Mouse (Mus musculus): ENCODE data around the gene Ptprz1.

Ptprz1 gene

DNA sequence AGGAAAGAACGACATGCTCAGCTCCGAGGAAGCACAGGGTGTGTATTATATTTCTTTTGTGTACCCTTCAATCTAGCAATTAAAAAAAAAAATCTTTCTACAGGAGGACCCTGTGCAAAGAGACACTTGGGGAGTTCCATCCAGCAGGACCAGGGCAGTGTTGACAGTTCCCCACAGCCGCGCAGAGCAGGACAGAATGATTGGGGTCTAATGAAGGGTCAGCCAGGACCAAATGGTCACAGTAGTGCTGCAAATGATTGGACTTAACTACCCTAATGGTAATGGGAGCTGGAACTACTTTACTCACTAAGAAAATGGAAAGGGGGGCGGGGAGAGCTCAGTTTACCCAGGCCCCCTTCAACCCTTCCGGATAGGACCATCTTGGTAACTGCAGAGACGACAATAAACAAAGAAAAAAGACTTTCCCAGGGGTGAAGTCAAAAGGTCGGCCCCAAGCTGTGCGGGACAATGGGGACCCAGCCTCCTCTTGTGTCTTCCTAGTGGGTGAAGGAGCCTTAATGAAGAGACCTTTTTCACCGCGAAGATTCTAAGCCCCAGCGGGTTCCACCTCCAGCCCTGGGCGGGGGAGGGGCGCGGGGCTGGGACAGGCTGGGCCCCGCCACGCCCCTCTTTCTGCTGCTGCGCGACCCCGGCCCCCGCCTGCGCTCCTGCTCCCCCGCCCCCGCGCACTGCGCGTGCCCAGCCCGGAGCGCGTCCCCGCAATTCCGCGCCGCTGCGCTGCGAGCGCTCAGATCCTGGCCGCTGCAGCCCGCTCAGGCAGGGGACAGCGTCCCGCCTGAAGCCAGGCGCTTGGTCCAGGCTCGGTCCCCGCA is at the start of gene Ptprz1:
Gene Ptprz1 (plus strand): TSS at position 722 of the 833 bp plus-strand sequence.
- DNase-seq: peak; percentile 87

DNA sequence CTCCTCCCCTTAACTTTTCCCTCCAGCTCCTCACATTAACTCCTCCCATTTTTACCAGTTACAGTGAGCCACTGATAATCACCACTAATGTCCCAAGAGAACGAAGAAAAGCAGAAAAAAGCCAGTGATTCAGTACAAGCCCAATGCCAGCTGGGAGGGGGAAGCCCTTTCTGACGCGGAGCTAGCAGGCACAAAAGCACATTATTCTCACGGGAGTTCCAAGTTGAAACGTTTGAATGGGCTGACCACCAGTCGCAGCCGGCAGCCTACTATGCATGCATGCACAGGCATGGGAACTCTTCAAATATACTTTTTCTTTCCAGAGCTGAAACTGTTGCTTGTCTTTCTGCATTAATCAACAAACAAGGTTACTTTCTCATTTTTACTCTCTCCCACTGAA is 41.7 kb upstream of the Ptprz1 start:
- peak; percentile 50 for DNase-seq

DNA sequence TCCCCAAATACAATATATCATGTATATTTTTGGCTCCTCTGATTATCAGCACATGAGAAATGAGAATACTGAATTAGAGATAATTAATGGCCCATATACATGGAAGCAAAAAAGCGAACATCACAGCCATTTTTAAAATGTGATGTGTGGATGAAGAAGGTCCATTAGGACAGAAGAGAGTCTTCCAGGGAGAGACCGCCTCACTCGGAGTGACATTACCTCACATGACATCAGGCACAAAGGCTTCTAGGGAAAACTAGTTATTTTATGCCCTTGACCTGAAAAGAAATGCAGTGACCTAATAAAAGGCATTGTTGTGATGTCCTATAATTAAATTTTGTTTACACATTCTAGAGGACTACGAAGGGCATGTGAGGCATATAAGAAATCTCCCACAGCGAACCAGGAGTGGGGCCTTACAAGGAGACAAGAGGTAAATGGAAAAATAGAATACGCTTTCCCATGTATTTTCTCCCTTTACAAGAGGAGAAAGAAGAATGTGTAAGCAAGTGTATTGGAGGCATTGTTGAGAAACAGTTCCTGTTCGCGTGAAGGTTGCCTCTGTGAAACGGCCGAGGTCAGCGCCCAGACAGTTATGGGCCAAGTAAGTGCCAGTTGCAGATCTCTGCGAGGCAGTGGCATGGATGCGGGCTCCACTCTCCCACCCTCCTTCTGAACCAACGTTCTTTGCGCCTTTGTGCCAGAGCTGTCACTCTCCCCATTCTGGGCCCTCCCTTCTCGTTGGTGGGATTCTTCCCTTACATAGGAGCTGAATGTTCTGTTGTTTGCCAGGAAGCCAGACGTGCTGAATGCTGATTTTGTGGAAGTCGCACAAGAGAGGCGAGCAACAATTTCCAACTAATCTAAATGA is 41.0 kb upstream of the Ptprz1 start:
- DNase-seq: peak; percentile 60

DNA sequence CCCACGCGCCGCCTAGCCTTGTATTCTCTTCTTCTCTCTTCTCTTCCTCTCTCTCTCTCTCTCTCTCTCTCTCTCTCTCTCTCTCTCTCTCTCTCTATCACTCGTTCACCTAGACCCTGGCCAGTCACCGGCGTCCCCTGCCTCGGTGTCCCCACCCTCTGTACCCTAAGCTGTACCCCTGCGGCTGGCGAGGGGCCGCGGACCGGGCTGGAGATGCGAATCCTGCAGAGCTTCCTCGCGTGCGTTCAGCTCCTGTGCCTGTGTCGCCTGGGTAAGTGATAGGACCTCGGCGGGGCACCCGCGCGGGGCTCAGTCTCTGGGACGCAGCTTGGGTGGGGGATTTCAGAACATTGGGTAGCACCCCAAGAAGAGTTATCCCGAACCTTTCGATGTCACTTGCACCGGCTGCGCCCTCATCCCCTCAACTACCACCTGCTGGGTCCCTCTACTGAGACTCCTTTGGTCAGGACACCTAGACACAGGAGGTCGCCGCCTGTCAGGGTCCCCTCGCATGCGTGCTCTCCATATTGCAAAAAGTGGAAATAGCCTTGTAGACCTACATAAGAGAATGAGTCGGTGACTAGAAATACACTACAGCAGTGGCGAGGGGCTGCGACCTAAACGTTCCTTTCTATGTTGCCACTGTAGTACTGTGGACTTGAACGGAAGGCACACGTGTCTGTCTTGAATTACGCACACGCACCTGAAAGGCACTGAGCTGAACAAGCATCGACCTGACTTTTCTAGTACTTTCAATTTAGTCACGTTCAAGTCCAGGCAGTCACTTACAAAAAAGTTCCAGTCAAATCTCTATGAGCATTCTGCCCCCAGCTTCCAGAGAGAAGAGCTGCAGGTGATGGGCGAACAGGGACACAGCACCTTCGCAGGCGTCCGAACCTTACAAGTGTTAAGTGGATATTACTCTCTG is 576 bp downstream of the Ptprz1 start:
- DNase-seq: peak; percentile 43

DNA sequence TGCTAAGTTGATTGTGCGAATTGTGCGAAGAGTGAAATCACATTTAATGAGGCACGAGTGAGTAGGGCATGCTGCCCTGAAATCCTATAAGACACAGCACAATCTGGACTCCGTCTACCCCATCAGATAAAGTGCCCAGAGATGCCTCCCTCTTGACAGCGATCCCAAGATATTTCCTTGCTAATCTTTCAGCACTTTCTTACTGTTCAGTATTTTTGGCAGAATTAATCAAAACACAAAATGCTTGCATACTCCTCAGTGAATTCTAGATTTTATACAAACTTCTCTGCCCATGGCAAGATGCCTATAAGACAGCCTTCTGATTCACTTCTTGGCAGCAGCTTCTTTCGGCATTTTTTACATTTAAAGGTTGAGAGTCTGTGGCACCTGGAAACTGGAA is 12.7 kb downstream of the Ptprz1 start:
- no peak for DNase-seq

DNA sequence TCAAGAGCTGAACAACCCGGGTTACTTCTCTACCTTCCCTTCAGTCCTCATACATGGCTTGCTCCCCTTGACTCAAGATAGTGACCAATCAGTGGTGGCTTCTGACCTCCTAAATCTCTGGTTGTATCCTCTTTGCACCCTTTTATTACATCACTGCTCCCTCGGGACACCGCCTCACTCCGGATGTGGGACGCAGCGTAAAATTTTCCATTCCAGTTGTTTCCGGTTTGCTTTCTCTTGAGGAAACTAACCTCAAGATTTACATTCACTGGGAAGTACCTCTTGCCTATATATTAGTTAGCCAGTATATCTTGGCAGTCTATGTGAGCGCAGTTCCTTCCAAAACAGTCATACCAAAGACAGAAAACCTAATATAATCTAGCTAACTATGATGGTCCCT is 14.0 kb downstream of the Ptprz1 start:
- DNase-seq: no peak

DNA sequence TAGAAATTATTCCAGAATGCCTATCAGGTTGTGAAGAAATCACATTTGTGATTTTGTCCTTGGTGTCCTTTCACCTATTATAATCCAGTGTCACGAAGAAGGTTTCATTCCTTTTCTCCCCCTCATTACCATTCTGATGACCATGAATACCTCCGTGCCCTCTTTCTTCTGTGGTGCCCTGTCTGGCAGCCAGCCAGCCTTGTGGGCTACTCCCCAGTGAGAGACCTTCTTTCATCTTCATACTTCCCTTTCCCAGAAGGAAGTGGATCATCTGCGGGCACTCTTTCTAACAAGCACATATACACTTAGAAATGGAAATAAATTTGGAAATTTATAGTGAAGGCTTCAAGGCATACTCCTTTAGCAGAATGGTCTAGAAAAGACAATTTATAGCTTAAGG is 26.7 kb downstream of the Ptprz1 start:
- no peak for DNase-seq

DNA sequence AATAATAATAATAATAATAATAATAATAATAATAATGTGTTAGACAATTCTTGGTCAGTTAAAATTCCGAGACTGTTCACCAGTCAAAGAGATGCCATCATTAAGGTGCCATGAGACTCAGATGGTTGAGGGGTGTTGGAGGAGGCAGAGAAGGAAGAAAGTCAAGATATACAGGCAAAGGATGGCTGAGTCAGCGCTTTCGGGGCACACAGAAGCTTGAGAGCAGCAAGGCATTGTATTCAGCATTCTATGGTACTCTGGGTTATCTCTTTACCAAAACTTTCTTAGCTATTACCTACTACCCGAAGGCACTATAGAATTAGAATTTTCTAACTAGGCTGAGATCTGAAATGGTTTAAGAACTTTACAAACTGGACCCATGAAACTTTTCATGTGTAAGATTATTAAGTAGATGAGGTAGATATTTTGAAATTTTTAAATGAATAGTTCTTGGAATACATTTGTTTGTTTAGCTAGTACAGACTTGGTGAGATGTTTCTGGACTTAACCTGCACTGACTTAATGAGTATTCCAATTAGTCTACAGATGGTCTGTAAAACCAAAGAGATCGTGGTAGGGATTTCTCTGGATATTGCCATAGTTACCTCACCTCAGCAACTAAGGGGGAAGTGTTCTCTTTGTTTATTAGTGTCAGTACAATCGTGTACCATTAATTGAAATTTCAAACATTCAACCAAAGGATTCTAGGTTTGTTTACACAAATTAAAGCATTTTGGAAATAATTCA is 33.4 kb downstream of the Ptprz1 start:
- no peak for DNase-seq

DNA sequence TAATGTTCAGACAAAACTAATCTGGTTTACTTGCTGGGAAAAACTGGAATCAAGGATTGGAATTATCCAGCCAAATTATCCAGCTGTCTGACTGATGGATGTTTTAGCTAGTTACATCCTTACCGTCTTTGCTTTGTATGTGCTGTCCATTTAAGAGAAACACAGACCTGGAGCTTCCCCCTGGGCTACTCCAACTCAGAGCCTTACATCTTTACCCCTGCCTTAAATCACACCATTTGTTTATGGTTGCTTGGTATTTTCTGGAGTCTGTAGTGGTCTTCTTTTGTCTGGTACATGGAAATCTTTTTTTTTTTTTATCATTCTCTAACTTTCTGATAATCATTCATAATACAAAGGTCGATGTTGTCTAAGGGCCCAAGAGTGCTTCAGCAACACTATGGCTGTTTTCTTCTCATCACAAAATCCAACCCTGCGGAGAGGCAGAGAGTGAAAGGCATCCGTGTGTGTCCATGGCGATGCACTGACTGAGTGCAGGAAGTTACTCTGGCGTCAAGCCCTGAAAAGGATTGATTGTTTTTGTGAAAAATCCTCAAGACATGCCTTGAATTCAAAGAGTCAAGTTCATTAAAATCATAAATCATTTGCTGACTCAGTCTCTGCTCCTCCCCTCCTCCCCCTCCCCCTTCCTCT is 34.1 kb downstream of the Ptprz1 start:
- DNase-seq: no peak

DNA sequence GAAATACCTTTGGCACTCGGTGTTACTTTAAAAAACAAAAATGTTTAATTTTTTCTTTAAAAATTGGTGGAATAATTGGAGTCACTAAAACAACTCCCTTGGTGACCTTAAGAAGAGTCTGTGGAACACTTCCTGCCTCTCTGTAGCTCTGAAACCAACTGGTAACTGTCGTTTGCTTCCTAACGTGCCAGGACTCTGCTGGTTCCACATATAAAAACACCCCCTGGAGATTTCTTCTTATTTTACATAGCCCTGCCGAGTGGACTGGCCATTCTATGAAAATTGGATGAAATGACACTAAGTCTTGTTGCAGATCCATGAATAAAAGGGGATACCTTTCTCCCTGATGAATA is 34.6 kb downstream of the Ptprz1 start:
- DNase-seq: no peak

DNA sequence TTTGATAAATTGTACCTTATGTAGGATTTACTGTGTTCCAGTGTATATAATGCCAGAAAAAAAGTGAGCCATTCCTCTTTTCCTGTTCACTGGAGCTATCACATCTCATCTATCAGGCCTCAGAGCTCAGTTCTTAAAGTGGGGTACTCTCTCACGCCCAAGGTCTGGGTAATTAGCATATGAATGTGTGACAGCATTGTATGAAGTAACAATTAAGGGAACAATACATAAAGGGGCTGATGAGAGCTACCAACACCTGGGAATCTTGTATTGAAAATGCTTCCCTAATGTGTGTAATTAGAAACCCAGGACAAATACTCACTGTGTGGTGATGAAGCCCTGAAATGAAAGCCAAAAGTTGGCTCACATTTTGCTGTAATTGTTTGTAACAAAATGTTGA is 47.6 kb downstream of the Ptprz1 start:
- DNase-seq: no peak

DNA sequence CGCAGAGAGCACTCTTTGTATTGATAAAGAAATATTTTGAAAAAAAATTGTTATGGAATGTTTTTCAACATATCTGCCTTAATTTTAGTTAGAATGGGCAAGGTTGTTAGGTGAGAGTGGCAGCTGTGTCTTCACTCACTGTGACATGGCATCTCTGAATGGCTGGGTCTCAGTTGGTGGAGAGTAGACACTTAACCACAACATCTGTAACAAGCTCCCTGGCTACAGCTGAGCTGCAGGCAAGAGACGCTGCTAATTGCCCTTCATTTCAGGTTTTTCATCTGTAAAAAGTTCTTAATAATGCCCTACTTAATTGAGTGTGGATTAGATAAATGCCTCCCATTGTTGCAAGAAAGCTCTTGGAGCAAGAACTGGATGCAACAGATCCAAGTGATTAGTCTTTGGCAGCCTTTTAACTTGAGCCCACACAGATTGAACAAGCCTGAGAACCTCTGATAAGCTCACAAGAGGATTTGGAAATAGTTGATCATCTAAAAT is 57.5 kb downstream of the Ptprz1 start:
- DNase-seq: no peak

DNA sequence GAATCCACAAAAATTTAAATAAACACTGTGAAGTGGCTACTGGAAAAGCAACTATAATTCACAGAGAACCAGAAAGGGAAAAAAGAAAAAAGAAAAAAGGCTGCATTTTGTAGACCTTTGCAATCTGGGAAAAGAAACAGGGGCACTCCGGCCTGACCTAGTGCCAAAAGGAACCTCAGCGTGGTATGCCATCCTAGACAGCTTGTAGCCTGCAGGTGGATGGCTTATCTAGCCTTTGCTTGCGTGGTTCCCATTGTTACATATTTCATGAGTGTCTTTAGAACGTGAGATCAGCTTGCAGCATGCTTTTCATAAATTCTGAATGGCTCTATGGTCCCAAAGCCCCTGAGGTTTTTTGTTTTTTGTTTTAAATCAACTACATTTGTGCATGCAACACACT is 61.8 kb downstream of the Ptprz1 start:
- DNase-seq: no peak

DNA sequence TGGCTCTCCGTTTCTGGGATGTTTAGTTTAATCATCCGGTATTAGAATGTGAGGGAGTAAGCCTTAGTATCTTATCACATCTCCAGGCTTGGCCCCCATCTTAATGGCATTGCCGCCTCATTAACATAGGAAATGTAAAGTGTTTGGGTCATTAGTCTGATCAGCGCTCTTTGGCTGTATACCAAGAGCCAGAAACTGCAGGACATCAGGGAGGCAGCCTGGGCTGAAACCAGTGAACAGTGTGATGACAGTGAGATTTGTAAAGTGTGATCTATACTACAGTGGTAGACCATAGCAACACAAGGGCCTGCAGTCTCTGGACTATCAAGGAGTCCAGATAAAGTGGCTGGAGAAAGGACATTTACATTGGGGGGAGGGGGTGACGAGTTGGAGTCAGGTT is 62.2 kb downstream of the Ptprz1 start:
- DNase-seq: no peak

DNA sequence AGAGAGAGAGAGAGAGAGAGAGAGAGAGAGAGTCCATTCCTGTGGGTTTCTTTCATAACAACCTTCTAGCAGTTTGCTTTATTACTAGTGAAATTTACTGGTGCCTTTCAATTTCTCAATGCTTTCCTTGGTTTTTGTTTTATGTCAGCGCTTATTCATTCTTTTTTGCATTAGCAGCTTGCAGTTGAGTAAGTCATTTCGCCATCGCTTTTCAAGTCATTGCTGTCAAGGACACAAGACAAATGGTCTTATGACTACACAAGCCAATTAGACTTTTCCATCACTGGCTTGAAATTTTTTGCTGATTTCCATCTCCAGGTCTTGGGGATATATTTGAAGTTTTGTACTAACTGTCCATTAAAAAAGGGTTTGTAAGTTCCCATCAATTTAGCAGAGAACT is 68.9 kb downstream of the Ptprz1 start:
- no peak for DNase-seq

DNA sequence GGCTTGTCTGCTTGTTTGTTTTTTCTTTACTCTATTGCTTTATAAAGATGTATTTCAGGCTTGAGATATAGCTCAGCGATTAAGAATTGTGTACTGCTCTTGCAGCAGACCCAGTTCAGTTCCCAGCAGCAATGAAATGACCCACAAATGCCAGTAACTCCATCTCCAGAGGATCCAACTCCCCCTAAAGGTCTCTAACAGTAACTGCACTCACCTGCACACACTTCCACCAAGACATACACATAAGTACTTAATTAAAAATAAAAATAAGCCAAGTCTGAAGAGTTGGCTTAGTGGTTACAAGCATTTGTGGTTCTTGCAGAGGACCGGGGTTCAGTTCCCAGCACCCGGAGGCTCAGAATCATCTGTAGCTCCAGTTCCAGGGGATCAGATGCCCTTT is 88.1 kb downstream of the Ptprz1 start:
- DNase-seq: no peak

DNA sequence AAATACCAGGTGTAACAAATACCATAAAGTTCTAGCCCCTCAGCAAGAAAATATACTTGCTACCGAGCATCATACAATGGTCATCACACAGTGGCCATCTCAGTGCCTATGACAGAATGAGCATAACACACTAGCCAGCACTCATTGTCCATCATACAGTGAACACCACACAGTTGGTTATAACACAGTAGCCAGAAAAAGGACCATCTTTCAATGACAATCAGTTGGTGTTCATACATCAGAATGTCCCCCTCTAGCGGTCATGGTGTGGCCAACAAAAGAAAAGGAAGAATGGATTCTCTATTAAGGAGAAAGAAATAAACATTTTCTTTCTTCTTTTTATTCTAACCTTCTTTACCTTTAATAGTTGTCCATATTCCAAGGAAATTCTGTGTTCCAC is 92.8 kb downstream of the Ptprz1 start:
- DNase-seq: no peak

DNA sequence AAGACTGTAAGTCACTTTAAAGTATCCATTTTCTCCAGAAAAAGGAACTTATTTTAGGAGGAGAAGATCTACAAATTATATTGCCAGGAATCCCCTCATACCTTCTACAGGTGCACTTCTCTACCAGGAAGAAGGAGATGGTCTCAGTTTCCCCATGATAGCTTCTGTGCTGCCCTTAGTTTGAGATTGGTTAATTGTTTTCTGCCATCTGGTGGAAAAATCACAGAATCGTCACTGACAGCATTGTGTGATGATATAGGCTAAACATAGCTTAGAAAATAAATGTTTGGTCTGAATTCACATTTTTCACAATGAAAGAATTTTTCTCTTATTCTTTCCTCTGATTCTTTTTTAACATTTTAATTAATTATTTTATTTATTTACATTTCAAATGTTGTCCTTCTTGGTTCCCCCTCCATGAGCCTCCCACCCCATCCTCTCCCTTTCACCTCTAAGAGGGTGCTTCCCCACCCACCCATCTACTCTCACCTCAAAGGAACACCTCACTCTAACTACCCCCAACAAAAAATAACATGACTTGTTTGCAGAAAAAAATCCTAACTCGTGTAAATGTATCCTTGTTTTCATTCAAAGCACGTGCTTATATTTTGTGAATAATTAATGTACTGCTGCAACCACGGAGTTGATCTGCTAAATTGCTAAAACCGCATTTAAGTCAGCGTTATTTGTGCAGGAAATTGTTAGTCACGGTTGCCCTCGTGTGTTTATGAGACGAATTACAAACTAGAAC is 108.6 kb downstream of the Ptprz1 start:
- no peak for DNase-seq

DNA sequence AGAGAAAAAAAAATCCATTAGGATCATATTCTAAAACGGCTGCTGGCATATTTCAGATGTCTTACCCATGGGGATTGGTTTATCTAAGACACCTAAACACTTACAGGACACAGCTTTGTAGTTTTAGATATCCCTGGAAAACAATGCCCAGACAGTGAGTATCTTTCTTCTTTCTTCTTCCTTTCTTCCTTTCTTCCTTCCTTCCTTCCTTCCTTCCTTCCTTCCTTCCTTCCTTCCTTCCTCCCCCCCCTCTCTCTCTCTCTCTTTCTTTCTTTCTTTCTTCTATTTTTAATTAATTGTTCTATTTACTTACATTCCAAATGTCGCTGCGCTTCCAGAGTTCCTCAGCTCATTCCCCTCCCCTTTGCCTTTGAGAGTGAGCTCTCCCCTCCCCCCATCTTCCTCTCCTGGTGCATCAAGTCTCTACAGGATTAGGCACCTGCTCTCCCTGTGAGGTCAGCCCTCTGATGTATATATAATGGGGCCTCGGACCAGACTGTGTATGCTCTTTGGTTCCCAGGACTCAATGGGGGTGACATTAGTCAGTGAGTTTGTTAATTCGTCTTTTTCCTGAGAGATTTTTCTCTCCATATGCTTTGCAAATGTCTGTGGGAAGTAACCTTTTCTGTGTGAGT is 109.3 kb downstream of the Ptprz1 start:
- no peak for DNase-seq

DNA sequence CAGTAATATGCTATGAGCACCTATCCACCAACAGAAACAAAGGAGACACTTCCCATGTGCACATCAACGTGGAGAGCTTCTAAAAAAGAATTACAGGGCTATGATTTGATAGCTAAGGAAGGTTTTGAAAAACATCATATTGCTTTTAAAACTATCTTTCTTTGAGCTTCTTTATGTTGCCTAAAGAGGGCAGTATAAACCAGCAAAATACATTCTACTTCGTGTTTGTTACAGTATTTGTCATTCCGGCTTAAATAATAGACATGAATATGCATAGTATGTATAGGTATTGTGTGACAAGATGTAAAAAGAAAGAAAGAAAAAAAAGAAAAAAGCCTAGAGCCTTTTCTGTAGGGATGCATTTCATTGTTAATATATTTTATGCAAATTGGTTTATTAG is 127.8 kb downstream of the Ptprz1 start:
- DNase-seq: no peak
